Mouse (Mus musculus): ENCODE data around the gene Gm2000.
"Not testable (repeated sequence)": the region's sequence is repeated elsewhere in the genome, so short reads cannot be mapped to it uniquely, and the experiment has no call there.

Gm2000 gene

GRCm38 (mm10) chr1:156365740-156366139 lies at the start of gene Gm2000:
Gene Gm2000 (plus strand): TSS chr1:156366040.
- DNase-seq (ENCODE audit: low spot score in 2 of 2), result no peak

GRCm38 (mm10) chr1:156323126-156323525 lies 42.7 kb upstream of the Gm2000 start:
- no peak for DNase-seq (ENCODE audit: low spot score in 2 of 2)

GRCm38 (mm10) chr1:156340847-156341246 lies 25.0 kb upstream of the Gm2000 start:
- DNase-seq (ENCODE audit: low spot score in 2 of 2), result no peak

GRCm38 (mm10) chr1:156344433-156344832 lies 21.4 kb upstream of the Gm2000 start:
- DNase-seq (ENCODE audit: low spot score in 2 of 2), result no peak

GRCm38 (mm10) chr1:156345633-156346032 lies 20.2 kb upstream of the Gm2000 start:
- no peak for DNase-seq (ENCODE audit: low spot score in 2 of 2)

GRCm38 (mm10) chr1:156349031-156349430 lies 16.8 kb upstream of the Gm2000 start:
- DNase-seq (ENCODE audit: low spot score in 2 of 2), result no peak

- no peak for DNase-seq (ENCODE audit: low spot score in 2 of 2)
These were observed 15.4 kb upstream of the Gm2000 start for GRCm38 (mm10) chr1:156350441-156350840.

GRCm38 (mm10) chr1:156352466-156352865 lies 13.4 kb upstream of the Gm2000 start:
- no peak for DNase-seq (ENCODE audit: low spot score in 2 of 2)

- DNase-seq (ENCODE audit: low spot score in 2 of 2), result no peak
These were observed 15.4 kb downstream of the Gm2000 start for GRCm38 (mm10) chr1:156381217-156381616.

GRCm38 (mm10) chr1:156386232-156386631 lies 20.4 kb downstream of the Gm2000 start:
- no peak for DNase-seq (ENCODE audit: low spot score in 2 of 2)

GRCm38 (mm10) chr1:156386880-156387279 lies 21.0 kb downstream of the Gm2000 start:
- DNase-seq (ENCODE audit: low spot score in 2 of 2), result no peak

- no peak for DNase-seq (ENCODE audit: low spot score in 2 of 2)
These were observed 27.3 kb downstream of the Gm2000 start for GRCm38 (mm10) chr1:156393148-156393547.

GRCm38 (mm10) chr1:156400159-156400558 lies 34.3 kb downstream of the Gm2000 start:
- DNase-seq (ENCODE audit: low spot score in 2 of 2), result not testable (repeated sequence)

GRCm38 (mm10) chr1:156402491-156402890 lies 36.7 kb downstream of the Gm2000 start:
- DNase-seq (ENCODE audit: low spot score in 2 of 2), result no peak

- DNase-seq (ENCODE audit: low spot score in 2 of 2), result no peak
These were observed 37.4 kb downstream of the Gm2000 start for GRCm38 (mm10) chr1:156403251-156403650.

GRCm38 (mm10) chr1:156408004-156408403 lies 42.2 kb downstream of the Gm2000 start:
- DNase-seq (ENCODE audit: low spot score in 2 of 2), result no peak

GRCm38 (mm10) chr1:156408521-156408920 lies 42.7 kb downstream of the Gm2000 start:
- DNase-seq (ENCODE audit: low spot score in 2 of 2), result no peak
